Mouse (Mus musculus) embryonic facial prominence, embryonic 11.5 days (tissue): ENCODE measurements around the gene BC107364. TPM values are rescaled to one million over a fixed set of nuclear protein-coding genes. Genes with fewer than 3 reads are reported as not detected.

Source experiments
- polyA plus RNA-seq: library from polyadenylated mRNA; unstranded; fragments of >200 nt; fragmentation: Nextera tagmentation; extraction: Ambion mirVana; gene quantifications from 2 replicates; pipeline ENCODE4 v1.2.1, GENCODE M21; 2014

The BC107364 gene
- polyA plus RNA-seq, 1 experiment from 2014 or later = not detected

Other genes starting within 250 kb of the BC107364 start
- 59.4 and 61.9 TPM in 2 replicates for gene Bola1, start 232.6 kb downstream of the BC107364 start, polyA plus RNA-seq
- gene Hist2h2ab, start 232.4 kb downstream of the BC107364 start, polyA plus RNA-seq = 1.5 TPM in 1 of 2 replicates, not detected in the other
- 12.5 and 15.5 TPM in 2 replicates for gene Hist2h2ac, start 231.4 kb downstream of the BC107364 start, polyA plus RNA-seq
- 11.5 and 12.4 TPM in 2 replicates for gene Hist2h2be, start 231.2 kb downstream of the BC107364 start, polyA plus RNA-seq
- 9.8 and 11.8 TPM in 2 replicates for gene Hist2h3c2, start 213.2 kb downstream of the BC107364 start, polyA plus RNA-seq
- gene Hist2h2aa2, start 212.0 kb downstream of the BC107364 start, polyA plus RNA-seq = 45.8 and 51.6 TPM in 2 replicates
- gene Hist2h2aa1, start 206.8 kb downstream of the BC107364 start, polyA plus RNA-seq = 7.0 and 15.3 TPM in 2 replicates
- gene Hist2h3c1, start 205.6 kb downstream of the BC107364 start, polyA plus RNA-seq = 0.50 and 1.8 TPM in 2 replicates
- gene Hist2h4, start 189.0 kb downstream of the BC107364 start, polyA plus RNA-seq = 4.4 TPM in 2 replicates
- gene Hist2h3b, start 183.7 kb downstream of the BC107364 start, polyA plus RNA-seq = 79.1 and 90.2 TPM in 2 replicates
- 18.6 and 25.6 TPM in 2 replicates for gene Hist2h2bb, start 182.6 kb downstream of the BC107364 start, polyA plus RNA-seq
- gene Fcgr1, start 158.3 kb downstream of the BC107364 start, polyA plus RNA-seq = 1.3 and 2.1 TPM in 2 replicates
- gene Hfe2, start 72.9 kb upstream of the BC107364 start, polyA plus RNA-seq = 1.2 and 1.5 TPM in 2 replicates
- gene Txnip, start 105.7 kb upstream of the BC107364 start, polyA plus RNA-seq = 62.3 and 63.6 TPM in 2 replicates
- gene Gm16253, start 124.7 kb upstream of the BC107364 start, polyA plus RNA-seq = not detected in 2 replicates
- 13.2 and 14.2 TPM in 2 replicates for gene Polr3gl, start 141.9 kb upstream of the BC107364 start, polyA plus RNA-seq
- 0.90 and 1.1 TPM in 2 replicates for gene Ankrd34a, start 144.3 kb upstream of the BC107364 start, polyA plus RNA-seq
- gene Lix1l, start 148.8 kb upstream of the BC107364 start, polyA plus RNA-seq = 6.5 and 7.0 TPM in 2 replicates
- 195 and 196 TPM in 2 replicates for gene Rbm8a, start 177.6 kb upstream of the BC107364 start, polyA plus RNA-seq
- gene Pex11b, start 183.1 kb upstream of the BC107364 start, polyA plus RNA-seq = 54.7 and 62.3 TPM in 2 replicates
- gene Gm42957, start 183.2 kb upstream of the BC107364 start, polyA plus RNA-seq = not detected in 2 replicates
- 0.59 and 0.77 TPM in 2 replicates for gene Itga10, start 193.3 kb upstream of the BC107364 start, polyA plus RNA-seq
- 0.14 and 0.45 TPM in 2 replicates for gene Ankrd35, start 217.8 kb upstream of the BC107364 start, polyA plus RNA-seq
- gene Pias3, start 244.1 kb upstream of the BC107364 start, polyA plus RNA-seq = 33.8 and 35.5 TPM in 2 replicates